Mouse (Mus musculus) cortical plate, adult 2 months (tissue): ENCODE data around the gene Atg10. TPM values are rescaled to one million over a fixed set of nuclear protein-coding genes. Genes with fewer than 3 reads are reported as not detected.

Experiments
- H3K27ac ChIP-seq: fragments of 200-500 bp; 2 replicates; pipeline ENCODE4 v1.5.1; 2012; ENCODE audit warnings: low read length, control low read depth, inconsistent platforms; ENCODE audit not compliant: insufficient read depth
- H3K4me1 ChIP-seq: fragments of 200-500 bp; 2 replicates; pipeline ENCODE4 v1.6.1; 2011; ENCODE audit warnings: low read length; ENCODE audit not compliant: control insufficient read depth, insufficient read depth
- H3K4me3 ChIP-seq: fragments of 200-500 bp; 2 replicates; pipeline ENCODE4 v1.5.1; 2011; ENCODE audit warnings: mild to moderate bottlenecking, low read length, control low read depth; ENCODE audit not compliant: insufficient read depth
- CTCF ChIP-seq: fragments of 200-500 bp; IDR thresholded peaks from 2 replicates; pipeline ENCODE4 v1.5.1; 2011; ENCODE audit warnings: mild to moderate bottlenecking, control low read depth, low read length; ENCODE audit not compliant: insufficient read depth; ENCODE audit errors: extremely low read depth
- POLR2A ChIP-seq: fragments of 200-500 bp; IDR thresholded peaks from 2 replicates; pipeline ENCODE4 v1.6.1; 2011; ENCODE audit warnings: mild to moderate bottlenecking, low read length, control low read depth; ENCODE audit not compliant: insufficient read depth; ENCODE audit errors: extremely low read depth
- polyA plus RNA-seq: library from polyadenylated mRNA; depleted of rRNA; stranded (reverse); fragments of >200 nt; gene quantifications from 2 replicates; pipeline ENCODE4 v1.2.3, GENCODE M21; 2012

The Atg10 gene
- polyA plus RNA-seq, 1 experiment = 11.2 TPM

DNA sequence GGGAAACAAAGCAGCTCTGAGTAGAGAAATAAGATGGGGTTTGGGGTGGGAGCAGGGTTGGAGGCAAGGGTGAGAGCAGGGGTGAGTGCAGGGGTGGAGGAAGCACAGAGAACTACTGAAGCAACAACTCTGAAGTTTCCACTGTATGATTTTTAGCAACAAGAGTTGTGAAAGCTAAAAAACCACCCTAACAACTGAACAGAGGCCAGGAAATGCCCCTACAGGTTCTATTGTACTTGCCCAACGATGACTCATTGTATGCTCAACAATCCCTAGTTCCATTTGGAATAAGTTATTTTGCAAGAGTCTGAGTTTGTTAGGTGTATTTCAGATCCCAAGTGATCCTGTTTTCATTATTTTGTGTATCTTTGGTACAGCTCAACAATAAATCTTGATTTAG is 182.5 kb downstream of the Atg10 start:
- TF ChIP-seq CTCF (no peak), POLR2A (no peak)
- Histone ChIP-seq H3K4me1 (no peaks in the 10 kb centered on the region), H3K27ac (no peak overlapping the region), H3K4me3 (no peak overlapping the region)

DNA sequence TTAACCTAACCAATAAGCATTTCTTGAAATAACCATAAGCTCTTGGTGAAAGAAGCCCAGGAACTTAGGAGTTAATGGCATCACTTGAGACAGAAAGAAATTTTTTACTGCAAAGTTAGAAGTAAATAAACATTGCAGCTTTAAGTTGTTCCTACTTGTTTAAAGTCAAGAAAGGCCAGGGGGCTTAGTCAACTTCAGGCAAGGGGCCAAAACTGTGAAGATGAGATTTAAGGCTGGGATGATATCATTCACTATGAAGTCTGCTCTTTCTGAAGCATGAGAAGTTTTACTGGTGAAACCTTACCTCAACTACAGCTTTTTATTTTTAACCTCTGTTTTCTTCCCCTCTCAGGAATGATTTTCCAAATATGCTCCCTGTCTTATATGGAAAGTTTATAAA is 183.3 kb downstream of the Atg10 start:
- no peak for TF ChIP-seq CTCF
- no peak for TF ChIP-seq POLR2A
- Histone ChIP-seq H3K27ac (no peak overlapping the region), H3K4me1 (no peaks in the 10 kb centered on the region), H3K4me3 (no peak overlapping the region)

DNA sequence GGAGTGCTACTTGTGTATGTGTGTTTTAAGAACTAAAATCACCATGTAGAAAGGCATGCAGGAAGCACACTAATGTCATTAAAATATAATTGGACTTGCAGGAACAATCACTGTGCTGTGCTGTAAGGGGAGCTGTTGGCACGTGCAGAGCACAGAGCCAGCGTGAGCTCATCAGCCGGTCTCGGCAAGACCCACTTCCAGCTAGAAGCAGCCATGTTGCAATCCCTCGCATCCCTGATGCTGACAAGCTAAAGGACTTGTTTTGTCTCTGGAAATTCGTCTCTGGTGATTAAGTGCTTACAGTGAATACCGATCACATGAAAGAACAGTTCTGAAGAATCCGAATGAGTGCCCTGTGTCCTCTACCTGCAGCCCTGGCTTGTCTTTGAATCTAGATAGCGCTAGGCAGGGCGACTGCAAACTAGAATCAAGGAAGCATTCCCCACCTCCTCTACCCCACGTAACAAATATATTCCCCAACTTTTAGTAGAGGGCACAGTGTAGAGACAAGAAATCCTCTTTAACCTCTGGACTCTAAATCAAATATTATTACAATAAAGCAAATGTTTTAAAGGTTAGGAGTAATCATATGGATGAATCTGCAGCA is 184.5 kb downstream of the Atg10 start:
- TF ChIP-seq CTCF (peak; percentile 75), POLR2A (no peak)
- H3K4me3 ChIP-seq = no peak overlapping the region
- H3K27ac ChIP-seq = no peak overlapping the region

DNA sequence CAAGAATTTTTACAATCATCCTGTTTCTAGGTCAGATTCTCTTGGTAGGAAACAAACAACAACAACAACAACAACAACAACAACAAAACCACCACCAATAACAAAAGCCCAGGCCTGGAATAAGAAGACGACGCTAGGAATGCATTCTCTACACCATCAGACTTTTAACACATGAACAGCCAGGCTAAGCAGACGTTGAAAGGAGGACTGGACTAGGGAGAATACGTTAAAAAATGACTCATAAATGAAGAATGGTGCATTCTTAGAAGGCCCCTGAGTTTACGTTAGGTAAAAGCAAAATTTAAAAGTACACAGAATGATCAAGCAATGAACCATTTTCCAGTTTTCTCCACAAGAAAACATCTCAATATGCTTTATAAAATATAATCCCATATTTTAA is 185.1 kb downstream of the Atg10 start:
- H3K4me3 ChIP-seq = no peak overlapping the region
- TF ChIP-seq CTCF = no peak
- no peak for TF ChIP-seq POLR2A
- H3K27ac ChIP-seq = no peak overlapping the region
- H3K4me1 ChIP-seq = no peaks in the 10 kb centered on the region

More for the DNA sequence above, 184.5 kb downstream of the Atg10 start:
- no peaks in the 10 kb centered on the region for H3K4me1 ChIP-seq

DNA sequence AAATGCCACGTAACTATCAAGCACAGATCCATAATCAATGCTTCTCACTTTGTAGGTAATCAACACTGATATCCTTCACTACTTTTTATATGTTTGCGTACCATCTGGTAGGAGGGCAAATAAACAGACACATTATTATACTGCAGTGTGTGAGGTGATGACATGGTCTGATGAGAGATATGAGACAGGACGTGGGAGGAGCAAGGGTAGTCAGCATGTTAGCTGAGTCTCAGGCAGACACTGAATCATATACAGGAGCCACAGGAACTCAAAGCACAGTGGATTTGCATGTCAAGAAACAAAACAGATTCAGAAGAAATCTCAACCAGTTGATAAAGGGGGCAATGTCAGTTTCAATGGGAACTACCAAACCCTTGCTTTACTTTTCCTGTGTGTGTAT is 185.7 kb downstream of the Atg10 start:
- Histone ChIP-seq H3K4me1 (no peaks in the 10 kb centered on the region), H3K27ac (no peak overlapping the region)
- TF ChIP-seq POLR2A = no peak
- TF ChIP-seq CTCF = no peak

DNA sequence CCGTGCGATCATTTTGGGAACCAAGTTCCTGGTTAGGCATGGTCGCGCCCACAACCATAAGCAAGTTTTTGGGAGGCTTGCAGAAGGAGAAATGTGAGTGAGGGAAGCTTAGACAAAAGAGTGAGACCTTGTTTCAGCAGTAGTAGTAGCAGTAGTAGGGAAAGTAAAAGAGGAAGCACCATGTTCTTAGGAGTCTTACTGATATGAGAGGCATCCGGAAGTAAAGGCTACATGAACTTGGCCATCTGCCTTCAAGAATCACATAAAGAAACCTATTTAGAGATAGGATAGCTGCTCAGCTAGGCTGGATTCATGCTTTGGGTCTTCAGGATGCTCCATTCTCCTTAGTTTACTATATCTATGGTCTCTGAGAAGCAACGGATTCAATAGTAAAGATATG is 186.4 kb downstream of the Atg10 start:
- Histone ChIP-seq H3K27ac (no peak overlapping the region), H3K4me3 (no peak overlapping the region), H3K4me1 (no peaks in the 10 kb centered on the region)
- TF ChIP-seq CTCF (no peak), POLR2A (no peak)

More for the DNA sequence above, 185.7 kb downstream of the Atg10 start:
- no peak overlapping the region for H3K4me3 ChIP-seq

DNA sequence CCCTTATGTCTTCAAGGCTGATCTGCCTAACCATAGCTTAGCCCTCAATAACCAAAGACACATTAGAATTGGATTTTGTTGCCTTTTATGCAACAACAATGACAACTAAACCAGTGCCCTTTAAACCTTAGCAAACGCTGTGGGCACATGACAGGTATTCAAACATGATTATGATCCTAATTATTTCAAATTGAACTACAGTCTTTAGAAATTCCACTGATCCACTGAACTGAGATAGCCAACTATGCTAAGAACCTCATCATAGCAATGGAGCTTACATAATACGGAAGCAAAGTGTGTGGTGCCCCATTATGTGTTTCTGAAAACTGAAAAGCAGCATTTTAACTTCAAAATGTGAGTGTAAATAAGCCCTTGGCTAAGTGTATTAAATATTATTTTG is 191.9 kb downstream of the Atg10 start:
- no peaks in the 10 kb centered on the region for H3K4me1 ChIP-seq
- no peak overlapping the region for H3K4me3 ChIP-seq
- no peak for TF ChIP-seq CTCF
- no peak for TF ChIP-seq POLR2A
- no peak overlapping the region for H3K27ac ChIP-seq

DNA sequence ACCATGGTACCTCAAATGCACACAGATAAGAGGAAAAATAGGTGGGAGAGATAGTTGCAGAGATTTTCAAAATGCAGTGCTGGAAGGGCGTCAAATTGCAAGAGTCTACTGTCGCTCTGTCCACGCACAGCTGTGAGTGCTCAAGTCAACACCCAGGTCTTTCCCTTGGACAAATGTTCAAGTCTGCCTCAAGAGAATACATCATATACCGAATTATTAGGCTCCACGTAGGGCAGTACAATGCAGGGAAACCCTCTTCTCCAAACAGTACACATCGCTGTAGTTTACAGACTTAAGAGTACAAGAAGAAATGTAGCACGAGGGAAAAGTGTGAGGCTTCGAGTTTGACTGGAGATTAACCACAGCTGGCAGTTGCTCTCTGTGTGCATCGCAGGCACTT is 200.3 kb downstream of the Atg10 start:
- Histone ChIP-seq H3K4me3 (no peak overlapping the region), H3K27ac (no peak overlapping the region), H3K4me1 (no peaks in the 10 kb centered on the region)
- TF ChIP-seq POLR2A = no peak
- TF ChIP-seq CTCF = no peak

DNA sequence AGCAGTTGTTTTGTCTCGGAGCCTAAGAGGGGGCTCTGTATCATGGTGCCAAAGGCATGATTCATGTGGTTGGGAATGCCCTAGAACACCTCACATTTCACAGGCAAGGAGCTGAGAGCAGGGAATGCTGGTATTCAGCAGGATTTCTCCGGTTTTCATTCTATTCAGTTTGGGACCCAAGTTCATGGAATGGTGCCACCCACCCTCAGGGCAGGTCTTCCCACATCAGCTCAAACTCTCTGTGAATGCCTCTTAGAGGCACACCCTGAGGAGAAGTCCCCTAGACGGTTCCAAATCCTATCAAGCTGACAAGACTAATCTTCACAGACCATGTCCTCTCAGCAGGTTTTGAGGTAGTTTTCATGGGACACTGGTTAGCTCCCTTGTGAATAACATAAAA is 211.9 kb downstream of the Atg10 start:
- H3K27ac ChIP-seq = no peak overlapping the region
- no peak for TF ChIP-seq POLR2A
- no peak for TF ChIP-seq CTCF

DNA sequence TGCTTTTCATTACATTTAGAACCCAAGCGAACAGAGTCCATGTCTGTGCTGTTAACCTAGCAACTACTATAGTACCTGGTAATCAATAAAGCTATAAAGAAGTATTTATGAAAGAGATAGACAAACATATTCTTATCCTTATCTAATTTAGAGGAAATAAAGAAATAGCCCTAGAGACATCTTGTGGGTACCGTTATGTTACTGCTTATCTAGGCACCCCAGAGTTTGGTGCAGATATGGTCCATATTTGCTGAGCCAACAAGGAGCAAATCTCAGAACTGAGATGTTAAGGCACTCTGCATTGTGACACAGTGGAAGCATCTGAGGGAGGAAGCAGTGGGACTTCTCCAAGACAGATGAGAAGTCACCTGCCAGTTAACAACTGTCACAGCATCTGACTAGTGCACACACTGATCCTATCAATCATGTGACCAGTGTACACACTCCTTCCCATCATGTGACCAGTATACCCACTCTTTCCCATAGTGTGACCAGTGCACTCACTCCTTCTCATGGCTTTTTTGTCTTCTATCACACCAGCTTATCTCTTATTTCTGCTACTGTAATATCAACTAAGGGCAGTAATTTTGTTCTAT is 228.6 kb downstream of the Atg10 start:
- Histone ChIP-seq H3K4me3 (no peak overlapping the region), H3K4me1 (peaks cover 1% of the 10 kb centered on the region), H3K27ac (no peak overlapping the region)
- TF ChIP-seq CTCF = no peak
- TF ChIP-seq POLR2A = no peak

More for the DNA sequence above, 211.9 kb downstream of the Atg10 start:
- H3K4me1 ChIP-seq = no peaks in the 10 kb centered on the region
- no peak overlapping the region for H3K4me3 ChIP-seq

DNA sequence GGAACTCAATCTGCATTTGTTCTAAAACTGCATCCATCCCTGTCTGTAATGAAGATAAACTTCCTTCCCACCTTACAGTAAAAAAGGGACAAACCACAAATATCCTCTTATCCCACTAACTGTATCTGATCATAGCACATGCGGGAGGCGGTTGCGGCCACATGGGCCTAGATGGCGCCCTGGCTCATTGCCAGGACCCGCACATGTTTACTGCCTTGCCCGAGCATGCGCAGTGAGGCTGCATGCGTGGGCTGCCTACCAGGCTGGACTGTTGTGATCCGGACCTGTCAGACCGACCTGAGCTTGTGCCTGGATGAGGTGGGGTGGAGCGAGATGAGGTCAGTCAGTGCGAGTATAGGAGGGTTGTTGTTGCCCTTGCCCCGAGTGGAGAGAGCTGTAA is 230.2 kb downstream of the Atg10 start:
- peaks cover 1% of the 10 kb centered on the region for H3K4me1 ChIP-seq
- TF ChIP-seq CTCF = no peak
- TF ChIP-seq POLR2A = no peak
- no peak overlapping the region for H3K4me3 ChIP-seq
- no peak overlapping the region for H3K27ac ChIP-seq
